ENCODE assay signal across 23 mouse cellular contexts in genomic region chr4:140740655-140741054, GRCm38 (mm10). TPM values are rescaled to one million over a fixed set of nuclear protein-coding genes. Genes with fewer than 3 reads are reported as not detected.
A peak's percentile ranks its signal among the peaks of the same experiment; 100 is the strongest.
DNase-seq lines count a peak whose midpoint lies in the region; ATAC-seq lines count a peak whose summit lies in the region.
"Had no signal": no experiment of that assay in that cellular context is flagged by ENCODE, and none has a peak within 500 bp of the region (broad histone marks: within the 10 kb centered on the region; RNA-seq: fewer than 3 reads in every experiment).

No protein-coding gene starts in this region.

- peak; percentile 6 for DNase-seq in spleen, adult 12 weeks (ENCODE audit: low spot score)
- no peak for DNase-seq in spleen, postnatal 10 days (ENCODE audit: low spot score in 2 of 2)
- peak; percentile 33 for DNase-seq in MEL-GATA-1-ER (ENCODE audit: extremely low read depth, low read depth)
- no peak for DNase-seq in heart, postnatal 25 days (ENCODE audit: low spot score)
- DNase-seq in lung, postnatal 36 days, result no peak
- DNase-seq in heart, postnatal 10 days, result no peak
- DNase-seq: adrenal gland, postnatal 14 days; cerebellum, adult 11-12 months; cerebellum, adult 9-11 months; gastrocnemius, postnatal 14 days; kidney, adult 11 months; kidney, postnatal 25 days; liver; lung, adult 2 months; lung, postnatal 10 days; thymus, postnatal 25 days had no signal

- ATAC-seq in megakaryocyte progenitor cell, adult 5-6 weeks (replicated peaks; ENCODE audit: poor library complexity), result peak; percentile 67
- ATAC-seq: inflammation-experienced regulatory T-cells, adult 6 months; Patski had no signal

- intact Hi-C loops in heart, postnatal 25 days (cut with DNase I), result no loop called here
- intact Hi-C loops in heart, postnatal 10 days (cut with DNase I), result no loop called here

RNA-seq across cellular contexts. Expression of gene Padi6, which starts 1.8 kb away (rescaled TPM):
- total RNA-seq in megakaryocyte progenitor cell, adult 5-6 weeks (2015), result not detected in 2 replicates
- total RNA-seq in megakaryocyte progenitor cell, adult 5-6 weeks (2017), result not detected in 2 replicates
- total RNA-seq in heart, postnatal 25 days (2021), result not detected
- total RNA-seq in heart, postnatal 10 days (2021), result not detected
- total RNA-seq: adrenal gland, postnatal 14 days; gastrocnemius, postnatal 14 days had no signal

RNA-seq across cellular contexts. Expression of gene Padi4, which starts 33.4 kb away (rescaled TPM):
- 4.6 and 4.9 TPM in 2 replicates for total RNA-seq in megakaryocyte progenitor cell, adult 5-6 weeks (2015)
- 6.9 and 9.3 TPM in 2 replicates for total RNA-seq in megakaryocyte progenitor cell, adult 5-6 weeks (2017)
- under 1 TPM; 0.73 to 0.98 TPM for total RNA-seq in heart, postnatal 25 days (2021)
- total RNA-seq in heart, postnatal 10 days (2021), result under 1 TPM; 0.40 to 0.48 TPM
- total RNA-seq: layer of hippocampus, adult 18-20 months; layer of hippocampus, postnatal 10 days; left cerebral cortex, adult 18-20 months; left cerebral cortex, postnatal 14 days had no signal

RNA-seq across cellular contexts. Expression of gene Rcc2, which starts 40.3 kb away (rescaled TPM):
- total RNA-seq in megakaryocyte progenitor cell, adult 5-6 weeks (2015), result 76.5 and 77.3 TPM in 2 replicates
- total RNA-seq in megakaryocyte progenitor cell, adult 5-6 weeks (2017), result 152 and 159 TPM in 2 replicates
- 10 to 100 TPM; 15.0 to 15.3 TPM for total RNA-seq in heart, postnatal 25 days (2021)
- 10 to 100 TPM; 31.8 to 36.0 TPM for total RNA-seq in heart, postnatal 10 days (2021)

Comparison
In these comparisons a context has a peak if more than half of its experiments do, and no peak if none do; other contexts are left out.
1. DNase-seq: peak in spleen, adult 12 weeks (single experiment) and MEL-GATA-1-ER (single experiment); none in spleen, postnatal 10 days (0 of 2), heart, postnatal 25 days (single experiment), lung, postnatal 36 days (single experiment) and heart, postnatal 10 days (0 of 2).